Mouse (Mus musculus) heart, adult 2 months (tissue): ENCODE measurements around the gene Srrm2.

ENCODE experiments used
- CTCF ChIP-seq: fragments of 200-600 bp; IDR thresholded peaks from 2 replicates; pipeline ENCODE4 v1.8.1; 2022; ENCODE audit warnings: antibody characterized with exemption, mild to moderate bottlenecking, moderate library complexity
- EP300 ChIP-seq: fragments of 200-500 bp; IDR thresholded peaks from 2 replicates; pipeline ENCODE4 v1.6.1; 2011; ENCODE audit warnings: low read depth, low read length, control low read depth; ENCODE audit not compliant: insufficient read depth
- POLR2A ChIP-seq: fragments of 200-500 bp; IDR thresholded peaks from 2 replicates; pipeline ENCODE4 v1.6.1; 2011; ENCODE audit warnings: mild to moderate bottlenecking, low read depth, low read length, control low read depth; ENCODE audit not compliant: insufficient read depth

DNA sequence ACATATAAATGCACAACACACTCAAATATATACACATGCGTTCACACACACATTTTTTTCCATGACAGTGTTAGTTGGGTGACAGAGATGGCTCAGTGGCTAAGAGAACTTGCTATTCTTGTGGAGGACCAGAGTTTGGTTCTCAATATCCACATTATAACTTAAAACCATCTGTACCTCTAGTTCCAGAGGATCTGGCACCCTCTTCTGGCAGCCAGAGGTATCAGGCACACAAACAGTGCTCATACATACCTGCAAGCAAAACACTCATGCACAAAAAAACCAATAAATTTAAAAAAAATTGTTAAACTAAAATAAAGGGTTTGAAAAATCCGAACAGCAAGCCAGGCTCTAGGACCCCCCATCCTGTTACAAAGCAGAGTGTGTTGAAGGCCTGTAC is 59.7 kb downstream of the Srrm2 start:
- peak; percentile 43 for TF ChIP-seq CTCF
- no peak for TF ChIP-seq POLR2A
- no peak for TF ChIP-seq EP300
